8 mouse cellular contexts compared by ENCODE assay signal in the genomic region with DNA sequence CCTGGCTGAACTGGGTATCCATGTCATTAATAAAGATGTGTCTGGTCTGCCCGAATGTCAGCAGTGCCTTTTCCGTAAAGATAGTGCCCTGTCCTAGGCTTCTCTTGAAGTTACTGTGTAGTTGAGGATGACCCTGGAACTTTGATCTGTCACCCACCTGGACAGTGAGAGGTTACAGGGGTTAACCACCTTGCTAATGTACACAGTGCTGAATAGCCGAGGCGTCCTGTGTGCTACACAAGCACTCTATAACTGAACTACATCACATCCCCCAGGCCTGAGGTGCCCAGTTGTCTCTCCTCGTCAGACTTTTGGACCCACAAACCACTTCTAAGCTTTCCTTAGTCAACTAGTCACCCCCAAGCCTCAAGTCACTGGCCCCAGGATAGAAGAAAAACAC. TPM values are rescaled to one million over a fixed set of nuclear protein-coding genes. Genes with fewer than 3 reads are reported as not detected.
DNase-seq lines count a peak whose midpoint lies in the region; ATAC-seq and TF ChIP-seq lines count a peak whose summit lies in the region.

No protein-coding gene starts in this region.

- peaks cover 14% of the 10 kb centered on the region for H3K36me3 ChIP-seq in lung, embryonic 14.5 days (ENCODE audit: insufficient read depth)
- H3K36me3 ChIP-seq in limb, embryonic 10.5 days, result peaks cover 34% of the 10 kb centered on the region
- H3K36me3 ChIP-seq in neural tube, embryonic 15.5 days, result peaks cover 9% of the 10 kb centered on the region

- TF ChIP-seq CTCF in lung, embryonic 14.5 days (IDR thresholded peaks at IDR 0.05; ENCODE audit: low read depth), result no peak
- TF ChIP-seq CTCF in embryonic fibroblast, embryonic 13.5 days (IDR thresholded peaks at IDR 0.05; ENCODE audit: borderline replicate concordance, insufficient read depth, low read length), result no peak

- H3K4me2 ChIP-seq in lung, embryonic 14.5 days, result peak overlapping the region; percentile 100
- peak overlapping the region; percentile 98 for H3K4me2 ChIP-seq in neural tube, embryonic 15.5 days

- peak overlapping the region; percentile 90 for H3K4me3 ChIP-seq in lung, embryonic 14.5 days (ENCODE audit: low read depth, low read length)
- H3K4me3 ChIP-seq in embryonic fibroblast, embryonic 13.5 days (ENCODE audit: insufficient read depth, low read length), result peak overlapping the region; percentile 60
- peak overlapping the region; percentile 88 for H3K4me3 ChIP-seq in limb, embryonic 10.5 days
- peak overlapping the region; percentile 84 for H3K4me3 ChIP-seq in neural tube, embryonic 15.5 days (replicated peaks)

- no peaks in the 10 kb centered on the region for H3K9me3 ChIP-seq in lung, embryonic 14.5 days (ENCODE audit: low read depth, low read length)
- H3K9me3 ChIP-seq in limb, embryonic 10.5 days (replicated peaks), result no peaks in the 10 kb centered on the region
- H3K9me3 ChIP-seq in neural tube, embryonic 15.5 days (replicated peaks), result no peaks in the 10 kb centered on the region

- WGBS in lung, embryonic 14.5 days, result 43% methylated on average over 5 of the region's 5 CpGs
- 76% methylated on average over 5 of the region's 5 CpGs for WGBS in limb, embryonic 10.5 days
- WGBS in neural tube, embryonic 15.5 days, result 66% methylated on average over 5 of the region's 5 CpGs

- H3K27me3 ChIP-seq in lung, embryonic 14.5 days (ENCODE audit: insufficient read depth, low read length), result no peaks in the 10 kb centered on the region
- no peaks in the 10 kb centered on the region for H3K27me3 ChIP-seq in limb, embryonic 10.5 days (ENCODE audit: low read depth, poor library complexity, severe bottlenecking)
- no peaks in the 10 kb centered on the region for H3K27me3 ChIP-seq in neural tube, embryonic 15.5 days (replicated peaks)

- 0 out of 2 replicates have a peak, but pooled peaks have one; percentile 4 for TF ChIP-seq POLR2A in embryonic fibroblast, embryonic 13.5 days (IDR thresholded peaks at IDR 0.05; ENCODE audit: low read depth, low read length)

- H3K4me1 ChIP-seq in lung, embryonic 14.5 days (ENCODE audit: insufficient read depth), result peaks cover 19% of the 10 kb centered on the region; the same call in 1 of the 2 replicates
- H3K4me1 ChIP-seq in embryonic fibroblast, embryonic 13.5 days (ENCODE audit: control insufficient read depth, insufficient read depth, low read length), result peaks cover 4% of the 10 kb centered on the region; the same call in 1 of the 2 replicates
- H3K4me1 ChIP-seq in limb, embryonic 10.5 days, result peaks cover 47% of the 10 kb centered on the region
- peaks cover 66% of the 10 kb centered on the region for H3K4me1 ChIP-seq in neural tube, embryonic 15.5 days

- H3K27ac ChIP-seq in lung, embryonic 14.5 days (ENCODE audit: low read depth), result no peak overlapping the region
- no peak overlapping the region for H3K27ac ChIP-seq in embryonic fibroblast, embryonic 13.5 days (ENCODE audit: insufficient read depth, low read length)
- H3K27ac ChIP-seq in limb, embryonic 10.5 days, result peak overlapping the region; percentile 94
- peak overlapping the region; percentile 92 for H3K27ac ChIP-seq in neural tube, embryonic 15.5 days (replicated peaks)

- no peak for DNase-seq in lung, embryonic 14.5 days
- DNase-seq in lung, postnatal 4 days, result no peak
- no peak for DNase-seq in limb, embryonic 10.5 days (ENCODE audit: low spot score)
- DNase-seq in layer of hippocampus, adult 9-11 months, result no peak
- no peak for DNase-seq in urinary bladder, postnatal 36 days (ENCODE audit: low spot score in 2 of 2)
- DNase-seq in cerebellum, postnatal 25 days, result no peak

- H3K9ac ChIP-seq in lung, embryonic 14.5 days, result peak overlapping the region; percentile 92
- H3K9ac ChIP-seq in neural tube, embryonic 15.5 days (replicated peaks), result peak overlapping the region; percentile 92

- ATAC-seq in lung, embryonic 14.5 days (ENCODE audit: insufficient read depth), result no peak
- ATAC-seq in neural tube, embryonic 15.5 days (ENCODE audit: low FRiP score), result no peak

RNA-seq across cellular contexts. Expression of a gene that starts 1.4 kb away (rescaled TPM):
- 33.8 and 34.3 TPM in 2 replicates for polyA plus RNA-seq in lung, embryonic 14.5 days (2014; fragmentation: Nextera tagmentation; extraction: Ambion mirVana)
- 8.9 and 9.9 TPM in 2 replicates for polyA plus RNA-seq in embryonic fibroblast, embryonic 13.5 days (2011; ENCODE audit: insufficient read length, low read depth, missing spikeins)
- polyA plus RNA-seq in limb, embryonic 10.5 days (2016; fragmentation: Nextera tagmentation; extraction: Ambion mirVana), result 35.2 and 36.1 TPM in 2 replicates
- 30.4 and 31.2 TPM in 2 replicates for polyA plus RNA-seq in neural tube, embryonic 15.5 days (2015; fragmentation: Nextera tagmentation; extraction: Ambion mirVana)

RNA-seq across cellular contexts. Expression of a gene that starts 4.8 kb away (rescaled TPM):
- polyA plus RNA-seq in lung, embryonic 14.5 days (2014; fragmentation: Nextera tagmentation; extraction: Ambion mirVana), result 825 and 884 TPM in 2 replicates
- polyA plus RNA-seq in embryonic fibroblast, embryonic 13.5 days (2011; ENCODE audit: insufficient read length, low read depth, missing spikeins), result 1,065 and 1,194 TPM in 2 replicates
- 820 and 955 TPM in 2 replicates for polyA plus RNA-seq in limb, embryonic 10.5 days (2016; fragmentation: Nextera tagmentation; extraction: Ambion mirVana)
- polyA plus RNA-seq in neural tube, embryonic 15.5 days (2015; fragmentation: Nextera tagmentation; extraction: Ambion mirVana), result 522 and 591 TPM in 2 replicates

RNA-seq across cellular contexts. Expression of a gene that starts 4.8 kb away (rescaled TPM):
- polyA plus RNA-seq in lung, embryonic 14.5 days (2014; fragmentation: Nextera tagmentation; extraction: Ambion mirVana), result 78.8 and 80.2 TPM in 2 replicates
- 24.0 and 25.7 TPM in 2 replicates for polyA plus RNA-seq in embryonic fibroblast, embryonic 13.5 days (2011; ENCODE audit: insufficient read length, low read depth, missing spikeins)
- 90.3 and 91.4 TPM in 2 replicates for polyA plus RNA-seq in limb, embryonic 10.5 days (2016; fragmentation: Nextera tagmentation; extraction: Ambion mirVana)
- 60.1 and 66.9 TPM in 2 replicates for polyA plus RNA-seq in neural tube, embryonic 15.5 days (2015; fragmentation: Nextera tagmentation; extraction: Ambion mirVana)

RNA-seq across cellular contexts. Expression of a gene that starts 5.8 kb away (rescaled TPM):
- 11.3 and 14.9 TPM in 2 replicates for polyA plus RNA-seq in lung, embryonic 14.5 days (2014; fragmentation: Nextera tagmentation; extraction: Ambion mirVana)
- polyA plus RNA-seq in embryonic fibroblast, embryonic 13.5 days (2011; ENCODE audit: insufficient read length, low read depth, missing spikeins), result 18.5 and 20.7 TPM in 2 replicates
- 24.4 and 28.8 TPM in 2 replicates for polyA plus RNA-seq in limb, embryonic 10.5 days (2016; fragmentation: Nextera tagmentation; extraction: Ambion mirVana)
- polyA plus RNA-seq in neural tube, embryonic 15.5 days (2015; fragmentation: Nextera tagmentation; extraction: Ambion mirVana), result 51.2 and 61.6 TPM in 2 replicates

RNA-seq across cellular contexts. Expression of a gene that starts 14.6 kb away (rescaled TPM):
- 63.2 and 63.5 TPM in 2 replicates for polyA plus RNA-seq in lung, embryonic 14.5 days (2014; fragmentation: Nextera tagmentation; extraction: Ambion mirVana)
- 23.2 and 23.5 TPM in 2 replicates for polyA plus RNA-seq in embryonic fibroblast, embryonic 13.5 days (2011; ENCODE audit: insufficient read length, low read depth, missing spikeins)
- polyA plus RNA-seq in limb, embryonic 10.5 days (2016; fragmentation: Nextera tagmentation; extraction: Ambion mirVana), result 62.1 and 75.7 TPM in 2 replicates
- 80.8 and 83.8 TPM in 2 replicates for polyA plus RNA-seq in neural tube, embryonic 15.5 days (2015; fragmentation: Nextera tagmentation; extraction: Ambion mirVana)

Comparison
In these comparisons a context has a peak if more than half of its experiments do, and no peak if none do; other contexts are left out.
1. H3K27ac ChIP-seq: peak in limb, embryonic 10.5 days (single experiment) and neural tube, embryonic 15.5 days (single experiment); none in lung, embryonic 14.5 days (single experiment) and embryonic fibroblast, embryonic 13.5 days (single experiment).
2. Peak in every context shown above with its lines, with median percentiles within 50 percentile points of each other: H3K4me3 ChIP-seq.